Mouse (Mus musculus) hindbrain, postnatal 0 days (tissue): ENCODE results near the gene Gm28230. TPM values are rescaled to one million over a fixed set of nuclear protein-coding genes. Genes with fewer than 3 reads are reported as not detected.
A peak's percentile ranks its signal among the peaks of the same experiment; 100 is the strongest.

ENCODE experiments used
- ATAC-seq: fragments of 200-750 bp; cut with Nextera tagmentation; 2 replicates; pipeline ENCODE4 v1.8.0; 2017; ENCODE audit warnings: mild to moderate bottlenecking, moderate TSS enrichment, moderate library complexity
- DNase-seq: peaks from one replicate; pipeline ENCODE4 v3.0.0-alpha.2; 2015; ENCODE audit warnings: low spot score
- H3K27ac ChIP-seq: fragments of 300-500 bp; sonication (generic); 2 replicates; pipeline ENCODE4 v1.5.1; 2014; ENCODE audit warnings: mild to moderate bottlenecking
- H3K27me3 ChIP-seq: fragments of 300-500 bp; sonication (generic); 2 replicates; pipeline ENCODE4 v1.6.1; 2014; ENCODE audit warnings: low read length, mixed read lengths; ENCODE audit not compliant: insufficient read depth
- H3K36me3 ChIP-seq: fragments of 300-500 bp; sonication (generic); 2 replicates; pipeline ENCODE4 v1.6.1; 2014; ENCODE audit warnings: low read length, mixed read lengths; ENCODE audit not compliant: insufficient read depth
- H3K4me1 ChIP-seq: fragments of 300-500 bp; sonication (generic); 2 replicates; pipeline ENCODE4 v1.6.1; 2014; ENCODE audit warnings: antibody characterized with exemption, low read length, mixed read lengths; ENCODE audit not compliant: insufficient read depth
- H3K4me2 ChIP-seq: fragments of 300-500 bp; sonication (generic); 2 replicates; pipeline ENCODE4 v1.6.1; 2014; ENCODE audit warnings: low read depth, mild to moderate bottlenecking, low read length, moderate library complexity, mixed read lengths
- H3K4me3 ChIP-seq: fragments of 300-500 bp; sonication (generic); 2 replicates; pipeline ENCODE4 v1.5.1; 2014; ENCODE audit warnings: low read length
- H3K9ac ChIP-seq: fragments of 300-500 bp; sonication (generic); replicated peaks from 2 replicates; pipeline ENCODE4 v1.6.1; 2014; ENCODE audit warnings: mild to moderate bottlenecking, low read length, moderate library complexity, mixed read lengths
- H3K9me3 ChIP-seq: fragments of 300-500 bp; sonication (generic); 2 replicates; pipeline ENCODE4 v1.6.1; 2016; ENCODE audit warnings: low read length, mixed read lengths
- CTCF ChIP-seq: IDR thresholded peaks from 2 replicates; pipeline ENCODE4 v1.5.1; 2016; ENCODE audit warnings: antibody characterized with exemption, control low read depth, low read depth
- WGBS: fragments of 180-500 bp; shearing (Covaris S2); extraction: QIAGEN DNeasy Blood & Tissue Kit; methylation state at CpG from one replicate; pipeline ENCODE4 v1.1.7; 2014; 5-methylcytosine and 5-hydroxymethylcytosine counted together
- polyA plus RNA-seq: library from polyadenylated mRNA; unstranded; fragments of >200 nt; fragmentation: Nextera tagmentation; extraction: Ambion mirVana; gene quantifications from 2 replicates; pipeline ENCODE4 v1.2.1, GENCODE M21; 2015
- total RNA-seq: library from RNA; depleted of rRNA; stranded (reverse); fragments of >200 nt; gene quantifications from 2 replicates; pipeline ENCODE4 v1.2.3, GENCODE M21; 2014

The Gm28230 gene
- total and polyA plus RNA-seq, 2 experiments from 2014 or later: 0.70 to 3.5 TPM

- DNase-seq (peak; percentile 40), ATAC-seq (0 out of 2 replicates have a peak, but pooled peaks have one; percentile 39)
- WGBS: 1% methylated on average over 43 of the region's 43 CpGs
- peak overlapping the region; percentile 33 for H3K4me3 ChIP-seq
- peak overlapping the region; percentile 84 for H3K27ac ChIP-seq
- H3K4me2 ChIP-seq: peak overlapping the region; percentile 49
- peaks cover 74% of the 10 kb centered on the region for H3K27me3 ChIP-seq
- no peaks in the 10 kb centered on the region for H3K9me3 ChIP-seq
- no peak for TF ChIP-seq CTCF
- peak overlapping the region; percentile 49 for H3K9ac ChIP-seq
- no peaks in the 10 kb centered on the region for H3K36me3 ChIP-seq
- H3K4me1 ChIP-seq: no peaks in the 10 kb centered on the region
Measured at GRCm38 (mm10) chr2:74740311-74741091, 14.0 kb downstream of the Gm28230 start.

- H3K27me3 ChIP-seq: peaks cover 79% of the 10 kb centered on the region
- DNase-seq: no peak
- no peak overlapping the region for H3K4me3 ChIP-seq
- H3K9ac ChIP-seq: no peak overlapping the region
- no peak overlapping the region for H3K27ac ChIP-seq
- no peaks in the 10 kb centered on the region for H3K4me1 ChIP-seq
- no peak for TF ChIP-seq CTCF
- ATAC-seq: no peak
- H3K4me2 ChIP-seq: no peak overlapping the region
- no peaks in the 10 kb centered on the region for H3K9me3 ChIP-seq
- no peaks in the 10 kb centered on the region for H3K36me3 ChIP-seq
- 32% methylated on average over 2 of the region's 3 CpGs for WGBS
Measured at GRCm38 (mm10) chr2:74741252-74741978, 14.9 kb downstream of the Gm28230 start.

- no peak overlapping the region for H3K4me2 ChIP-seq
- H3K4me1 ChIP-seq: no peaks in the 10 kb centered on the region
- no peaks in the 10 kb centered on the region for H3K36me3 ChIP-seq
- no peak for DNase-seq
- no peak overlapping the region for H3K9ac ChIP-seq
- no peak overlapping the region for H3K27ac ChIP-seq
- no peak for ATAC-seq
- no peak for TF ChIP-seq CTCF
- no peaks in the 10 kb centered on the region for H3K9me3 ChIP-seq
- peaks cover 81% of the 10 kb centered on the region for H3K27me3 ChIP-seq
- H3K4me3 ChIP-seq: no peak overlapping the region
Measured at GRCm38 (mm10) chr2:74741979-74742277, 15.4 kb downstream of the Gm28230 start.

- DNase-seq (peak; percentile 39), ATAC-seq (no peak)
- H3K9ac ChIP-seq: peak overlapping the region; percentile 24
- peak overlapping the region; percentile 51 for H3K4me2 ChIP-seq
- peak overlapping the region; percentile 24; the same call in 1 of the 2 replicates for H3K4me3 ChIP-seq
- no peaks in the 10 kb centered on the region for H3K4me1 ChIP-seq
- H3K9me3 ChIP-seq: no peaks in the 10 kb centered on the region
- WGBS: 10% methylated on average over 6 of the region's 6 CpGs
- no peaks in the 10 kb centered on the region for H3K36me3 ChIP-seq
- peak overlapping the region; percentile 78; the same call in 1 of the 2 replicates for H3K27ac ChIP-seq
- TF ChIP-seq CTCF: no peak
- peaks cover 85% of the 10 kb centered on the region for H3K27me3 ChIP-seq
Measured at GRCm38 (mm10) chr2:74745540-74746297, 19.2 kb downstream of the Gm28230 start.

GRCm38 (mm10) chr2:74746298-74746921 is 19.9 kb downstream of the Gm28230 start:
- under 1% methylated on average over 57 of the region's 58 CpGs for WGBS
- DNase-seq (peak; percentile 19), ATAC-seq (no peak)
- TF ChIP-seq CTCF: no peak
- peaks cover 88% of the 10 kb centered on the region for H3K27me3 ChIP-seq
- H3K9ac ChIP-seq: peak overlapping the region; percentile 38
- peak overlapping the region; percentile 51 for H3K4me2 ChIP-seq
- H3K36me3 ChIP-seq: no peaks in the 10 kb centered on the region
- peak overlapping the region; percentile 78 for H3K27ac ChIP-seq
- no peaks in the 10 kb centered on the region for H3K4me1 ChIP-seq
- H3K4me3 ChIP-seq: peak overlapping the region; percentile 24
- no peaks in the 10 kb centered on the region for H3K9me3 ChIP-seq

GRCm38 (mm10) chr2:74747006-74747405 is 20.5 kb downstream of the Gm28230 start:
- no peaks in the 10 kb centered on the region for H3K4me1 ChIP-seq
- peak overlapping the region; percentile 78 for H3K27ac ChIP-seq
- H3K36me3 ChIP-seq: no peaks in the 10 kb centered on the region
- ATAC-seq (no peak), DNase-seq (peak; percentile 38)
- no peaks in the 10 kb centered on the region for H3K9me3 ChIP-seq
- peaks cover 88% of the 10 kb centered on the region for H3K27me3 ChIP-seq
- peak overlapping the region; percentile 24 for H3K4me3 ChIP-seq
- WGBS: 4% methylated on average over 24 of the region's 24 CpGs
- peak overlapping the region; percentile 51 for H3K4me2 ChIP-seq
- H3K9ac ChIP-seq: peak overlapping the region; percentile 38
- TF ChIP-seq CTCF: no peak
